Mouse (Mus musculus): Measurements from ENCODE around the gene Calr. TPM values are rescaled to one million over a fixed set of nuclear protein-coding genes. Genes with fewer than 3 reads are reported as not detected.

Calr gene
- polyA plus RNA-seq, 1 experiment = 437 TPM

DNA sequence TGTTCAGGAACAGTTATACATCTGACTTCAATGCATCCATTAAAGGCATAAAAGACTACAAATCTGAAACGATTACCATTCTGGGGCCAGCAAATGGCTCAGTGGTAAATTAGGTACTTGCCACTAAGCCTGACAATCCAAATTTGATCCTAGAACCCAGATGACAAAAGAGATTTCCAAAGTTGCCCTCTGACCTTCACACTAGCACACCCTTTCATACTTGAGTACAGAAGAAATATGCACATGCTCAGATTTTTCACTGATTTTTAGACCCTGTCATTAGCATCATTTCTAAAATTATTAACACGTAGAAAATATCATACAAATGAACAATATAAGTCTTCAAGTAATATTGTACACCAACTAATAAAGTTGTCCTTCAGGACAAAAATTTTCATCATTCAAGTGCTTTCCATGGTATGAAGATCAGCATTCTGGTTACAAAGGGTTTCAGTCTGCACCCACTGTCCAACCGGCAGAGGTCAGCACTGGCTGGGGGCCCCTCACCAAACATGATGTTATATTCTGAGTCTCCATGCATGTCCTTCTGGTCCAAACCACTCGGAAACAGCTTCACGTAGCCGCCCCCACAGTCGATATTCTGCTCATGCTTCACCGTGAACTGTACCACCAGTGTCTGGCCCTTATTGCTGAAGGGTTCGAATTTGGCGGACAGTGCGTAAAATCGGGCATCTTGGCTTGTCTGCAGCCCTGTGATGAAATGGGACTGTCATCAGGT is 1.2 kb downstream of the Calr start:
- Histone ChIP-seq H3K27ac (ENCODE audit: insufficient read depth, low read length) (0 out of 2 replicates have a peak overlapping the region, but pooled peaks have one; percentile 13), H3K4me3 (ENCODE audit: insufficient read depth, low read length) (peak overlapping the region; percentile 86), H3K4me1 (ENCODE audit: control insufficient read depth, insufficient read depth, low read length) (no peaks in the 10 kb centered on the region)
- TF ChIP-seq POLR2A (IDR thresholded peaks at IDR 0.05; ENCODE audit: extremely low read depth, insufficient read depth, low read length) = no peak
- 0 out of 2 replicates have a peak, but pooled peaks have one; percentile 16 for TF ChIP-seq CTCF (IDR thresholded peaks at IDR 0.05; ENCODE audit: extremely low read depth, insufficient read depth, low read length)

GRCm38 (mm10) chr8:84844397-84845070 is 2.2 kb downstream of the Calr start:
- TF ChIP-seq CTCF (IDR thresholded peaks at IDR 0.05; ENCODE audit: extremely low read depth, insufficient read depth, low read length) (no peak), POLR2A (IDR thresholded peaks at IDR 0.05; ENCODE audit: extremely low read depth, insufficient read depth, low read length) (no peak)

GRCm38 (mm10) chr8:84841514-84841913 is 5.2 kb downstream of the Calr start:
- Histone ChIP-seq H3K4me3 (ENCODE audit: insufficient read depth, low read length) (no peak overlapping the region), H3K4me1 (ENCODE audit: control insufficient read depth, insufficient read depth, low read length) (no peaks in the 10 kb centered on the region), H3K27ac (ENCODE audit: insufficient read depth, low read length) (no peak overlapping the region)
- TF ChIP-seq CTCF (IDR thresholded peaks at IDR 0.05; ENCODE audit: extremely low read depth, insufficient read depth, low read length) (no peak), POLR2A (IDR thresholded peaks at IDR 0.05; ENCODE audit: extremely low read depth, insufficient read depth, low read length) (no peak)

More at GRCm38 (mm10) chr8:84844397-84845070, 2.2 kb downstream of the Calr start:
- Histone ChIP-seq H3K4me1 (ENCODE audit: control insufficient read depth, insufficient read depth, low read length) (no peaks in the 10 kb centered on the region), H3K27ac (ENCODE audit: insufficient read depth, low read length) (no peak overlapping the region), H3K4me3 (ENCODE audit: insufficient read depth, low read length) (no peak overlapping the region; the same call in 1 of the 2 replicates)

DNA sequence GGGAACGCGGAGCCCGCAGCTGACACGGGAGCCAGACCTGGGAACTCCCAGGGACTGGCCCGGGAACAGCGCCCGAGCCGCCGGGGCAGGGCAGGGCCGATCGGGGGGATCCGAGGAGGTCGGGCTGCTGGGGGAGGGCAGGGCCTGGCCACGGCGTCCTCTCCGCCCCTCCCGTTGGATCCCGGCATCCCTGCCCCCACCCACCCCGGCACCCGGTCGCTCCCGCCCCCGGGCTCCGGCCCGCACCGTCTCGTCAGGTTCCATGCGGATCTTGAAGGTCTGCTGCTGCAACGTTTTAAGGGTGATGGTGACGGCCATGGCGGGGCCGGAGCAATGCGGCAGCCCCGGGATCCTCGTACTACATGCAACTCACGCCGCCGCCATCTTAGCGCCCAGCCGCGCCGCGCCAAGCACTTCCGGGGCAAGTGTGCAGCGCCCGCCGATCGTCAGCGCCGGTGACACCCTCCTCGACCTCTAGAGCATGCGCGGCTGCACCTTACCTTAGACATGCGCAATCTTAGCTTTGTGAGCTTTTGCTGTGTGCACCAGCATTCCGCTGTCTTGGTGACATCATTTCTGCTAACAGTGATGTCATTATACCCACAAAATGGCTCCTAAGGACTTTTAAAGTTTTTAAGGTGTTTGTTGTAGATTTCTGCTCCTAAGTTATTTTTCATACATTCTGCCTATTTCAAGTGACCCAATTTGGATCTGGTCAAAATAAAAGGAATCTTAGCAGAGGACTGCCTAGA is 6.3 kb downstream of the Calr start, which contains the start of gene Rad23a:
Gene Rad23a (minus strand): TSS at position 418 of the 752 bp plus-strand sequence.
- TF ChIP-seq CTCF (IDR thresholded peaks at IDR 0.05; ENCODE audit: extremely low read depth, insufficient read depth, low read length) (no peak), POLR2A (IDR thresholded peaks at IDR 0.05; ENCODE audit: extremely low read depth, insufficient read depth, low read length) (peak; percentile 77)
- Histone ChIP-seq H3K4me1 (ENCODE audit: control insufficient read depth, insufficient read depth, low read length) (no peaks in the 10 kb centered on the region), H3K27ac (ENCODE audit: insufficient read depth, low read length) (no peak within 1 kb of the TSS), H3K4me3 (ENCODE audit: insufficient read depth, low read length) (peak within 1 kb of the TSS; percentile 76)

GRCm38 (mm10) chr8:84839875-84840247 is 6.9 kb downstream of the Calr start:
- Histone ChIP-seq H3K27ac (ENCODE audit: insufficient read depth, low read length) (no peak overlapping the region), H3K4me3 (ENCODE audit: insufficient read depth, low read length) (peak overlapping the region; percentile 76), H3K4me1 (ENCODE audit: control insufficient read depth, insufficient read depth, low read length) (no peaks in the 10 kb centered on the region)
- TF ChIP-seq POLR2A (IDR thresholded peaks at IDR 0.05; ENCODE audit: extremely low read depth, insufficient read depth, low read length) = no peak
- TF ChIP-seq CTCF (IDR thresholded peaks at IDR 0.05; ENCODE audit: extremely low read depth, insufficient read depth, low read length) = no peak

DNA sequence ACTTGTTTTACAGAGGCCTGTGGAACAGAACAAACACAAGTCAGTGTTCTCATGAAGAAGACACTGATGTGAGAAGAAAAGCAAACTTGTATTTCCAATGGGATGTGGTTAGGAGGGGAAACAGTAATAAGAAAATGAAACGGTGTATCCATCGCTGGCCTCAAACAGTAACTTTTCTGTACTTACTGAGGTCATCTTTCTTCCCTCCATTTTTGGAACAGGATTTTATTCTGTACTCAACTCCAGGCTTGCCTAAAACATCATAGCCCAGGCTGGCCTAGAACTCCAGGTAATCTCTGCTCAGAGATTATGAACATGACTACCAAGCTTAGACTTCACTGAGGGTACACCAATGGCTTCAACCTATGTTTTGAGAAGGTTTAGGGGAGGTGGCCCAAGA is 7.3 kb downstream of the Calr start:
- H3K4me1 ChIP-seq (ENCODE audit: control insufficient read depth, insufficient read depth, low read length) = no peaks in the 10 kb centered on the region
- peak overlapping the region; percentile 76; the same call in 1 of the 2 replicates for H3K4me3 ChIP-seq (ENCODE audit: insufficient read depth, low read length)
- TF ChIP-seq POLR2A (IDR thresholded peaks at IDR 0.05; ENCODE audit: extremely low read depth, insufficient read depth, low read length) (no peak), CTCF (IDR thresholded peaks at IDR 0.05; ENCODE audit: extremely low read depth, insufficient read depth, low read length) (no peak)
- no peak overlapping the region for H3K27ac ChIP-seq (ENCODE audit: insufficient read depth, low read length)

GRCm38 (mm10) chr8:84838513-84838912 is 8.2 kb downstream of the Calr start:
- no peak overlapping the region for H3K4me3 ChIP-seq (ENCODE audit: insufficient read depth, low read length)
- H3K4me1 ChIP-seq (ENCODE audit: control insufficient read depth, insufficient read depth, low read length) = no peaks in the 10 kb centered on the region; the same call in 1 of the 2 replicates
- TF ChIP-seq POLR2A (IDR thresholded peaks at IDR 0.05; ENCODE audit: extremely low read depth, insufficient read depth, low read length) (no peak), CTCF (IDR thresholded peaks at IDR 0.05; ENCODE audit: extremely low read depth, insufficient read depth, low read length) (no peak)

DNA sequence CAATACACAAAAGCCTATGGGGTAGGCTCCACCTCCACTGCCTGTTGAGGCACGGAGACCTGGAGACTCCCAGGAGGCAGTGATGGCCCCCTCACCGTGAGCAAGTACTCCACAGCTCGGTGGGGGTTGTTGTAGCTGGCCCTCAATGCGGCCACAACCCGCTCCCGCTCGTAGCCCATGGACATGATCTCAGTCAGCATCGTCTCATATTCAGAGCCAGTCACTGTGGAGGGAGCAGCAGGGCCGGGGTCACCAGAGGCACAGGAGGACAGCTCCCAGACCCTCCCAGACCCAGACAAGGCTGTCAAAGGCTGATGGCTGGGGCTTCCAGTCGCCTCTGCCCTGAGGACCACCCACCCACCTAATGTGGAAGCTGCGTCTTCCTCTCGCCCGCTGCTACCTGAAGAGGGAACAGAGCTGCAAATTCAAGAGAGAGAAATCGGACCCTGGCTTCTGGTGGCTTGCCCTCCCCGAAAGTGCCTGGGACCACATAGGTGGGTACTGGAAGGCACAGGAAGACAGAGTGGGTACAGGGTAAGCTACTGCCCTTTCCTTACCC is 8.7 kb downstream of the Calr start:
- Histone ChIP-seq H3K4me3 (ENCODE audit: insufficient read depth, low read length) (no peak overlapping the region), H3K27ac (ENCODE audit: insufficient read depth, low read length) (no peak overlapping the region), H3K4me1 (ENCODE audit: control insufficient read depth, insufficient read depth, low read length) (no peaks in the 10 kb centered on the region; the same call in 1 of the 2 replicates)
- TF ChIP-seq POLR2A (IDR thresholded peaks at IDR 0.05; ENCODE audit: extremely low read depth, insufficient read depth, low read length) (no peak), CTCF (IDR thresholded peaks at IDR 0.05; ENCODE audit: extremely low read depth, insufficient read depth, low read length) (no peak)

More at GRCm38 (mm10) chr8:84838513-84838912, 8.2 kb downstream of the Calr start:
- no peak overlapping the region for H3K27ac ChIP-seq (ENCODE audit: insufficient read depth, low read length)

Measured in cortical plate, adult 2 months (tissue).